In the genomic region with DNA sequence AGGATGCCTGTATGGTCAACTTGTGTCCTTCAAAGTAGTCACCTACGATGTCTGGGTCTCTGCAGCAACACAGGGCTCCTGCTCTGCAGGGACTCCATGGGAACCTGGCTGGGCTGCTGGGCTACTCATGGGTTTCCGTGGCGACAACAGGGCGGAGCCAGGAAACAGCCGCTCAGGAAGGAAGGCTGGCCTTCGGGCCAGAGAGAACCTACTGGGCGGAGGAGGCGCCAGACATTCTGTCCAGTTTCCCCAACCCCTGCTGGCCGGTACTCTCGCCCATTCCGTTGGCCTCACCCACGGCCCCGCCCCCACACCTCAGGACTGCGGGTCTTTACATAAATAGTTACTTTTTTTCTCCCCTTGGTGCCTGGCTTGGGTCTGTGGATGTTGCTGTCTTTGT, we compare ENCODE assay signal across 1 mouse cellular context.
TF ChIP-seq lines count a peak whose summit lies in the region.

No protein-coding gene starts in this region.

TF ChIP-seq in MEL, 35 proteins besides CTCF, POLR2A, EP300 and RAD21:
- no peak for TF ChIP-seq NELFE (IDR thresholded peaks at IDR 0.05; ENCODE audit: low read depth, low read length)
- no peak for TF ChIP-seq MXI1 (IDR thresholded peaks at IDR 0.05; ENCODE audit: low read depth, low read length)
- no peak for TF ChIP-seq HCFC1 (IDR thresholded peaks at IDR 0.05; ENCODE audit: low read depth, low read length)
